Mouse (Mus musculus) adrenal gland, postnatal 25 days (tissue): ENCODE results near the gene Sulf2. TPM values are rescaled to one million over a fixed set of nuclear protein-coding genes. Genes with fewer than 3 reads are reported as not detected.

Experiments used
- DNase-seq: peaks from one replicate; pipeline ENCODE4 v3.0.0; 2021; ENCODE audit warnings: mixed read lengths
- total RNA-seq: library from RNA; stranded (reverse); gene quantifications from 2 replicates; pipeline ENCODE4 v1.2.3, GENCODE M21; 2021

Sulf2 gene
- total RNA-seq, 1 experiment from 2014 or later = 55.9 TPM

DNA sequence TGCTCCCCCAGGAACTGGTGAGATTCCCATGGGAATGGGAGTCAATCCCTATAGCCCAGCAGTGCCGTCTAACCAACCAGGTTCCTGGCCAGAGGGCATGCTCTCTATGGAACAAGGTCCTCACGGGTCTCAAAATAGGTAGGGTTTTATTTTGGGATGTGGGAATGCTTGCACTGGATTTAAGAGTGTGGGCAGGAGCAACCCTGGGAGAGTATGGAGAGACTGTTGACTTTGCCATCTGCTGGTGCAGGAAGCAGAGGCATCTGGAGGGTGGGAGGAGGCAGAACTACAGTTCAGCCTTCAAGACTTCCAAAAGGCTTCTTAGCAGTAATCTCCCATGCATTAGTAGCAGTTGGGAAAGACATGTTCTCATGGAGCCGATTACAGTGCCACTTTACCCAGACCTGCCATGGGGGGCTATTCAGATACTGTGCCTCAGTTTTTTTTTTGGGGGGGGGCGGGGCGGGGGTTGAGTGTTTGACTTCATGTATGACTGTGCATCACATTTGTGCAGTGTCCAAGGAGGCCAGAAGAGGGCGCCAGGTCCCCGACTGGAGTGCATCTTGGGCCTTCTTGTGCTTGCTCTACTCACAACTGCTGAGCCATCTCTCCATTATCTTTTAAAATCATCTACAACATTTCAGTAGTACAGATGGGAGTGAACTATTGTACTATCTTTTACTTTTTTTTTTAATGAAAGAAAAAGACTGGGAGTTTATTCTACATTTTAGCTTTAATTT is 95.6 kb downstream of the Sulf2 start:
- DNase-seq = peak; percentile 64

DNA sequence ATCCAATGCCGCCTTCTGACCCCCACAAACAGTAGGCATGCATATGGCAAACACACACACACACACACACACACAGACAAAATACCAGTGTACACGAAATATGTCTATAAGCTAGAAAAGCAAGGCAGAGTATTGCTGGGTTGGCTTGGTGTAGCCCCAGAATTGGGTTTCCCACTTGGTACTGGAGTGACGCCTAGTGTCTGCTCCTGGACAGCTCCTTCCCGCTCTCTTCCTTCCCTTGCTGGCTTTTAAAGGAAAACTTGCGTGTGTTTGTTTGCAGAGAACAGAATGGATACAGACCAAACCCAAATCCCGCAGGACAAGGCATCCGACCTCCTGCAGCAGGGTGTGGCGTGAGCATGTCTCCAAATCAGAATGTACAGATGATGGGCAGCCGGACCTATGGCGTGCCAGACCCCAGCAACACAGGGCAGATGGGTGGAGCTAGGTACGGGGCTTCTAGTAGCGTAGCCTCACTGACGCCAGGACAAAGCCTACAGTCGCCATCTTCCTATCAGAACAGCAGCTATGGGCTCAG is 101.4 kb downstream of the Sulf2 start:
- no peak for DNase-seq

DNA sequence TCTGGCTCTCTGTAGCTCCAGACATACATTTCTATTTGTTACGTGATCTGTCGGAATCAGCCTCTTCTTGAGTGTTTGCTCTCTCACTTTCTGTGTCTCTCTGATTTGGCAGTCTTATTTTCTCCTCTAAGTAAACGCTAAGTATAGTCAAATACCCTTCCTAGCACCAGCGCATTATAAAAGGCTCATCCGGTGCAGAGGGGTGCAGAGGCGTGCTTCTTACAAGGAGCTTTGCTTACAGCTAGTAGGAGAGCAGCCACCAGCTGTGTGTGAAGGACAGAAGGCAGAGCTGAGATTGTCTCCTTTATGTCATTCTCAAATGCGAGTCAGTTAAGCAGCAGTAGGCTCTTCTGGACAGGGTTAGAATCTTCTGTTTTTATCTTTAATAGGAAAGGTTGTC is 103.5 kb downstream of the Sulf2 start:
- DNase-seq = no peak

DNA sequence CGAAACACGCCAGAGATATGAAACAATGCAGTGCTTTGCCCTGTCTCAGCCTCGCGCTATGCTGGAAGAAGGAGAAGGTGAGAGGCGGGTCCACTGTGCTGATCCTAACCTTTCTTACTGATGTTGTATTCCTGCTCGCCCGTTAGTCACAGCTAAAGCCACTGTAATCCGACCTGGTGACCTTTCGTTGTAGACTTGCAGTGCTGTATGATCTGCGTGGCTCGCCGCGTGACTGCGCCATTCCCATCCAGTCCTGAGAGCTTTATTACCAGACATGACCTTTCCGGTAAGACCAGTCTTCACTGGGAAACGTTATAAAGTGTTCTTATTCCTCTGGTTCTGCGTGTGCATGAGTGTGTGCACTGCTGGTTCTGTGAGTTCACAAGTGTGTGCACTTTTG is 104.0 kb downstream of the Sulf2 start:
- no peak for DNase-seq

DNA sequence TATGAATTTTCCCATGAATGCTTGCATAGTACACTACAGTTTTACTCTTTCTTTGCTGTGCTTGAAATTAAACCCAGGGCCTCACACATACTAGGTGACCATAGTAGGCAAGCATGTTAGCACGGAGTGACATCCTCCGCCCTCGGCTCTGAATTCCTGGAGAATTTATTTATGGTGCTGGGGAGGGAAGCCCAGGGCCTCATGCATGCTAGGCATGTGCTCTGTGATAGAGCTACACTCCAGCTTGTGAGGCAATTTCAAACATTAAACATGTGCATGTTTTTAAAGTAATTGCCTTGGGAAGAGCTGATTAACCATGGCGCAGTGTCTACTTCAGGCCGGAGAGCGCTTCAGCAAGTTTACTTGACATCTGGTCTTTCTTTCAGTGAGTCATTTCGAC is 106.6 kb downstream of the Sulf2 start:
- DNase-seq = no peak

DNA sequence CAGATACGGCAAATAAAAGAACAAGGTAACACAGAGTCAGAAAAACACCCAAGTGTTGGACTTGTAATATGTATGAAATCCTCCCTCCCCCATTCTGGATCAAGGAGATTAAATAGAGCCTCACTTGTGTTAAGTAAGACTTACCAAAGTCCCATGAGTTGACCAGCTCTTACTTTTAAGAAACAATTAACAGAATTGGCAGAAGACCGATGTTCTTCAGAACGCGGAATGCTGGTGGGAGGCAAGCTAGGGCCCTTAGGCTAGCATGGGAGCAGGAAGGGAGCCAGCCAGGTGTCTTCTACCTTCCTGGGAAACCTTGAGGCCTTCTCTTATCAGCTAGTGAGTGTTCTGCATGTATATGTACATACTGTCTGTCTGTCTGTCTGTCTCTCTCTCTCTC is 107.5 kb downstream of the Sulf2 start:
- DNase-seq = no peak

DNA sequence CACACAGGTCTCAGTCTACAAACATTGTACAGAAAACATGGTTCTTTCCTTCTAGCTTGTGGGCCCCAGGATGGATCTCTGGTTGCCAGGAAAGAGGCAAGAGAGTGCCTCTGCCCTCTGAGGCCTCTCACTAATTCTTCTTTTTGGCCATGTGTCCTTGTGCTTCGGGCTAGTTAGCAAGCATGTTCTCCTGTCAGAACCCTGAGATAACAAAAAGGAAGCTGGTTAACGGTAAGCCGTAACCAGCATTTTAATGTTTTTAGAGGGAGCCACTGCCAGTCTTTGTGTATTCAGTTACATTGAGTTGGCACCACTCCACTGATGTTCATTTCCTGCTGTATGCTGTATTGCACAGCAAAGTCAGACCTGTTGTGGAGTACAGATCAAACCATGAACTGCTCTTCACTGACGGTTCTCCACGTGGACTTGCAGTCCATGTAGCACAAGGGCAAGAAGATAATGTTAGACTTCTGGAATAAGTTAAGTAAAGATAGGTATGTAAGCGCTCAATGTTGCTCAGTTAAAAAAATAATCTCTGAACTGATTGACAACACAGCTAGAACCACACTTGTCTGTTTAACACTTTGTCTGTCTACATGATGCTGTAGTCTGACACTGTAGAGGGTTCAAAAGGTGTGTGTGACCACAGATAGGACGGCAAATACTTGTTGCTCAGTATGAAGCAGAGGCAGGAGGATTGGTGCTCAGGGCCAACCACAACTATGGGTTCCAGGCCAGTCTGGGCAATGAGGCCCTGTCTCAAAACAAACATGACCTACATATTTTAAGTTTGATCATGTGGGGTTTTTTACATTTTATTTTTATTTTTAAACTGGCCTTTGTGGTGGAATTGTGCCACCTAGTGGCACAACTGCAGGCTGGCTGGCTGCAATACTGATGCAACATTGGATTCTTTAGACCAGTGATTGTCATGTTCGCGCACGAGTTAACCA is 109.6 kb downstream of the Sulf2 start:
- no peak for DNase-seq

DNA sequence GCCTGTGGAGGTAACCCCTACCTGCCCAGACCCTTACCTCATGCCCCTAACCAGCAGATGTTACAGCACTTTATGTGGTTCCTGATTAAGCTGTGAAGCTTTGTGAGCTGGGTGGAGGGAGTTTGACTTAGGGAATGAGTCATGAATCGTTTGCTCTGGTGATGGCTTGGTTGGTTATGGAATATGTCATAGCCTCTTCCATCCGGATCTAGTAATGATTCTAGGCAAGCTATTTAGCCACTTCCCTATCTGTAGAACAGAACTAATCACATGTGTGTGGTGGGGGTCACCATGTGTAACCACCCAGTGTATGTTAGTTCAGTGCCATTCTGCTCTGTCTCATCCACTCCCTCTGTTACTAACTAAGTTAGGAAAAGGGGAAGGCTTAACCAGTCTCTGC is 110.5 kb downstream of the Sulf2 start:
- DNase-seq = no peak

DNA sequence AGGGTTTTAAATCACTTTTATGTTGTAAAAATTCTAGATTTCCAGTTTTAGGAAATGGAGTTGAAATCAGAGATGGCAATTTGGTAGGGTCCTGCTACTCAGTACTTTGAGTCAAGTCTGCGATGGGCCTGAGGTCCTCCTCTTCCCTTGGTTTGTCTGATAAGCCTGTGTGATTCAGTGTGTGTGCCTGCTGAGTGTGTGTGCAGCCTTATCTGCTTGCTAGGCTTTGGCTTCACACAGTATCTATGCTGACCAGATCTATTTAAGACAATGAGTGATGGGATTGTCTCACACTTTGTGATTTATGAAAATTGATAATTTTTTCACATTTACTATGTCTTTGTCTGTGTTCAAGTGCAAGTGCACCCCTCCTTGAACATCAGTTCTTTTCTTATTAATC is 112.9 kb downstream of the Sulf2 start:
- no peak for DNase-seq

DNA sequence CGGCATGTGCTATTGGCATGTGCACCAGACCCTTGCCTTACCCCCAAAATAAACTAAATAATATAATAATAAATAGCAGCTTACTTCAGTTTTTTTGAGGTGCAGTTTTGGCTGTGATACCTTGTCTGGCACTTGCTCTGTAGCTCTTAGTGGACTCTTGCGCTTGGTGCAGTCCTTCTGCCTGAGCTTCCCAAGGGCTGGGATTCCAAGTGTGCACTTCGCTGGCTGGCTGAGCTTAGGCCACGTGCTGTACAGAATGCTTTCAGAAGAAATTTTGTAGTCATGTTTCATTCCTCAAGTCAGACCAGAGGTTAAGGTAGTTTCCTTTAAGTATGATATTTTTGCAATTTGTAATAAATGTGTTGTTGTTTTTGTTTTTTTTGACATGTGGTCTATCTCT is 115.8 kb downstream of the Sulf2 start:
- DNase-seq = no peak

DNA sequence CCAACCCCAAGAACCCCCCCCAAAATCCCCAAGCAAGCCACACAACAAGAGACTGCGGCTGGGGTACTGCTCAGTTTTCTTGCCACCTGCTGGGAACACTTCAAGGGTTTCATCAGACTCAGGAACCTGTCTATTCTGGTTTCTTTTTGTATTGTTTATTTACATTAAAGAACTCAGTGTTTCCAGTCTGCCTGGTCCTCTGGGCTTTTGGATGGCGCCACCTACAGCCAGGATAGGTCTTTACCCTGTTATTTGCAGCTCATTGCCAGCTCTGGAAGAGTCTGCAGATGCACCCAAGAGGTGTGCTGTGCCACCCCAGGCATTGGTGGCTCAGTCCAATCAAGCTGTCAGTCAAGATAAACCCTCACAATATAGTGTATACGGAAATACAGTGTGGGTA is 119.7 kb downstream of the Sulf2 start:
- DNase-seq = peak; percentile 57

DNA sequence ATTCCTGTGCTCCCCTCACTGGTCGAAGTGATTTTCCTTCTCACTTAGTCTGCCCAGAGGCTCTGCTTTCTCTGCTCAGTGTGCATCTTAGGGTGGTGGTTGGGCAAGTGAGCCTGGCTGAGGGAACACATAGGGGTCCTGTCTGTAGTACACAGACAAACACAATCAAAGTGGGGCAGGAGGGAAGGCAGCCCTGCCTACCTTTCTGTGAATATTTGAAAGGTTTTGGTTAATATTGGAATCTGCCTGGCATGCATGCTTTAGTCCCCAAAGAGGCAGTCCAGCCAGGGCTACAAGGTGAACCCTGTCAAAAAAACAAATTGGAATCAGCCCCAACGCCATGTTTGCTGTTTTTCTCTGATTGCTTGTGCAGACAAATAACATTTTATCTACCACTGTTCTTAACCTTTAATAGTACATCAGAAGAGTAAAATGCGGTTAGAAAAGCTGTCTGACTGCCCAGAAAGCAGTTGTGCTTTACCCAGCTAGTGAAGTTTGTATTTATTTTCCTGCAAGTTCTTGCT is 120.4 kb downstream of the Sulf2 start:
- no peak for DNase-seq

DNA sequence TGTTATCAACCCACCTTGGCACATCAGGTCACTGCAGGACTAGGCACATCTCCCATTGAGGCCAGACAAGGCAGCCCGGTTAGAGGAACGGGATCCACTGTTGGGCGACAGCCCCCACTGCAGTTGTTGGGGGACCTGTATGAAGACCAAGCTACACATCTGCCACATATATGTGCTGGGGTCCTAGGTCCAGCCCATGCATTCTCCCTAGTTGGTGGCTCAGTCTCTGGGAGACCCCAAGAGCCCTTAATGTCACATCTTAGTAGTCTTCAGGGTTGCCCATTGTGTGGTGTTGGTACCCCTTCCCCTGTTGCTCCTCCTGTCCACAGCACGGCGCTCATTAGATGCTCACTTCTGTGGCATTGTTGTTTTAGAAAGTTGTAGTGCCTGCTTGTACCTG is 122.8 kb downstream of the Sulf2 start:
- DNase-seq = no peak

DNA sequence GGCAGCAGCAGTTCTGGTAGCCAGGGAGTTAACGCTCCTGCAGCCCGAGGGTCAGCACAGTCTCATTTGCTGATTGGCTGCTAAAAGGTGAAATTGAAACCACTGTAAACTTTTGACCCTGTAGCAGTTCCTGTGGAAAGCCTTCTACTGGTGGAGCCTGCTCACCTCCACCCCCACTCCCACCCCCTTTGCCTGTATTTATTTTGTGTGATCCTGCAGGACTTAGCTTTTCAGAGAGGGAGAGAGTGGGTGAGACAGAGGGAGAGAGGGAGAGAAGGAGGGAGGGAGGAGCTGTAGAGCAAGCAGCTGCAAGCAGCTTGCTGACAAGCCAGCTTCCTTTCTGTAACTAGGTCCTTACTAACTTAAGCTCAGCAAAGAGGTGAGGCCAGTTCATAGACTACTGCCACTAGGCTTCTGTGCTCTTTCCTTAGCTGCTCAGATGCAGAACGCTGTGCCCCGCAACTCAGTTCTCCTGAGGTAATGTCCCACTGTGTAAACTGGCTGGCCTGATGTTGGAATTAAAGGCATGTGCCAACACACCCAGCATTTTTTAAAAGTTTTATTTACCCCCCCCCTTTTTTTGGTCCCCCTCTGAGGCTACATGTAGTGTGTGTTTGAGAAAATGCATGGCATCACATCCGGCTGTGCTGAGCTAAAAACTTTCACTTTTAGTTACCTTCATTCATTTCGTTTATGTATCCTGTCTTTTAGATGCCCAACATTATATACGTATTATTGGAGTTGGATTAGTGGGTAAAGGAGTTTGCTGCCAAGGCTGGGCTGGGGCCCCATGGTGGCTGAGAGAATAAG is 124.1 kb downstream of the Sulf2 start:
- peak; percentile 21 for DNase-seq

DNA sequence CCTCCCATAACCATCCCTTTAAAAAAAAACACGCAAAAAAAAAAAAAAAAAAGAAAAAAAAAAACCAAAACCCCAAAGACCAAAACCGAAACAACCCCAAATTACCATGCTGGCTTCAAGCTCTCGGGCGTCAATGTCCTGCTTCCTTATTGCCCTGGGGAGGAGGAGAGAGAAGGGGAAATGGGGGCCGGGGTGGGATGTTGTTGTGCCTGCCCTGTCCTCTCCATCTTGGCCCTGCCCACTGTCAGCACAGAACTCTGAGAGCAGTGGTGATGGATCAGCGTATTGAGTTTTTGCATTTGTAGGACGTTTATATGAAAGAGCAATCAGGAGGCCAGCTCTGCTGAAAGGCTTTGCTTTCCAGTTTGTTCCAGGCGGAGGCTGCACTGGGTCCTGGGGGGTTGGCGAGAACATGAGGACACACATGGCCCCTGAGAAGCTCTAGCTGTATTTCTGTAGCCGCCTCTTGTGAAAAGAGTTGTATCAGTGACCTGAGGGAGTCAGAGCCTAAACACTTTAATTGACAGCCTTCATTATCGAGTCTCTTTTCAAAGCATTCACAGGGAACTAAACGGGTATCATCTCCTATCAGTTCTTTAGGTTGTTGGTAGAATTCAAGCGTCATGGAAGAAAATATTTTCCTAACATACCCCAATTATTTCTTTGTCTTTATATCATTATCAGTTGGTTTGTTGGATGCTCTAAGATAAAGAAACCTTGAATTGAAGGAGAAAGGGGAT is 125.0 kb downstream of the Sulf2 start:
- no peak for DNase-seq

DNA sequence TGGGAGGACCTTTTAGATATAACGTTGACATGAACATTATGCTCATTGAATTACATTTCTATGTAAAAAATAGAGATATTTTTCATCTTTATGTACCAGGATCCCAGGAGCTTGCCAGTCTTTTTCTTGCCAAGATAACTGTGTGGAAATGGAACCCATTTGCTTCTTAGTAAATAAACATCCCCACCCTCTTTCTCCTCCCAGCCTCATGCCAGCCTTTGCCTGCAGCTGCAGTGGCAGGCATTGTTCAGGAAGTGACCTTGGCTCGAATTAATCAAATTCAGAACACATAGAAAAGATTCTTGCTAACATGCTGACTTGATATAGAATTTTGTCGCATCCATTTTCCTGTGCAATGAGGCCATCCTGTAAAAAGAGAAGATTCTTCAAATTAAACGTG is 126.2 kb downstream of the Sulf2 start:
- no peak for DNase-seq

DNA sequence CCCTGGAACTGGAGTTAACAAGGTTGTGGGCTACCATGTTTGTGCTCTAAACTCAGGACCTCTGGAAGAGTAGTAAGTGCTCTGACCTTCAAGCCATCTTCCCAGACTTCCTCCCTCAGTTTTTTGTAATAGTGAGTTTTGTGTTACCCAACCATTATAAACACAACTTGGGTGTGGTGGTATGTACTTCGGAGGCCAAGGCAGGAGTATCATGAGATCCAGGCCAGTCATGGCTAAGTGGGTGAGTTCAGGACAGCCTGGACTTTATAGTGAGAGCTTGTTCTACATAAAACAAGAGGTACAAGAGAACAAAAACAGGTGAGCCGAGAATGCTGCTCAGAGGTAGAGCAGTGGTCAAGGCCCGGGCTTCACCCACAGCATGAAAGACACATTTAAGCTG is 127.6 kb downstream of the Sulf2 start:
- DNase-seq = no peak

DNA sequence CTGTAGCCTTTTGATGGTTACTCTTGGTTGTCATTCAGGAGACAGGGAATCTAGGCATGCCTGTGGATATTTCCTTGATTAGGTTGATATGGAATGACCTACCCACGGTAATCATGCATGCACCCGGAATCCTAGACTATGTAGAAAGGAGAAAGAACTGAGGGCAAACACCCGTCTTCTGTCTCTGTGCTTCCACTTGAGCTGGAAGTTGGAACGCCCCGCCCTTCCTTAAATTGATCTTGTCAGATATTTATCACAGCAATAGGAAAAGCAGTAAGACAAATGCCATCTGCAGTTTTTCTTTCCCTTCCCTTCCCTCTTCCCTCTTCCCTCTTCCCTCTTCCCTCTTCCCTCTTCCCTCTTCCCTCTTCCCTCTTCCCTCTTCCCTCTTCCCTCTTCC is 129.5 kb downstream of the Sulf2 start:
- no peak for DNase-seq

DNA sequence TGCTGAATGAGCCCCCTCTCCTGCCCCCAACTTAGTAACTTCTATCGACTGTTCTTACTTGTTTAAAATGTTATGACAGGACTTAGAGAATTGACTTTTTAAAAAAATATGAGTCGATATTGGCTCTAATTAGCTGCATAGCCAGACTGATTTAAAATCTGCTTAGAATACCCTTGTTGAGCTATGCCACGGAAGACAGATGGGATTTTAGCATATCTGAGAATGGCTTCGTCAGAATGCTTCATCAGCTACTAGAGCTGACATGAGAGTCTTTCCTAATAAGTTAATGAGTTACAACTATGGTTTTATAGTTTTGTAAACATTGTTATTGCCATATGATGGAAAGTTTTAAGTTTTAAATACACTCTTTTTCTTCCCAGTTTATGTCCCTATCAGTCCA is 130.8 kb downstream of the Sulf2 start:
- DNase-seq = no peak

DNA sequence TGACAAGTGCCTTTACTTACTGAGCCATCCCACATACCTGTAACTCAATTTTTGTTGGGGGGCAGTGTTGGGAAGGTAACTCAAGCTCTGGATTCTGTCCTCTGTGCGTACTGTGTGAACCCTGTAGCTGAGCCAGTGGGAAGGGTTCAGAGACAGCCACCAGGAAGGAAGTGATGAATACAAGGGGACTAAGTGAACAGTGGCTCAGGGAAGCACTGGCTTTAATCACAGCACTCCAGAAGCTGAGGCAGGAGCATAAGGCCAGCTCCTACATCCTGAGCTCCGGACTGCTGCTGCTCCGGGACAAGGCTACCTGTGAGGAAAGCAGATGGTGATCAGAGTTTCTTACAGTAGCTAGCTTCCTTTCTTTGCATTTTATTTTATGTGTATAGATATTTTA is 131.4 kb downstream of the Sulf2 start:
- no peak for DNase-seq
